Mouse (Mus musculus): ENCODE data around the gene Grhpr. TPM values are rescaled to one million over a fixed set of nuclear protein-coding genes. Genes with fewer than 3 reads are reported as not detected.
"Not testable (repeated sequence)": the region's sequence is repeated elsewhere in the genome, so short reads cannot be mapped to it uniquely, and the experiment has no call there.

The Grhpr gene
- total RNA-seq, 4 experiments from 2014 or later, result 34.0 to 54.1 (median 44.9) TPM

DNA sequence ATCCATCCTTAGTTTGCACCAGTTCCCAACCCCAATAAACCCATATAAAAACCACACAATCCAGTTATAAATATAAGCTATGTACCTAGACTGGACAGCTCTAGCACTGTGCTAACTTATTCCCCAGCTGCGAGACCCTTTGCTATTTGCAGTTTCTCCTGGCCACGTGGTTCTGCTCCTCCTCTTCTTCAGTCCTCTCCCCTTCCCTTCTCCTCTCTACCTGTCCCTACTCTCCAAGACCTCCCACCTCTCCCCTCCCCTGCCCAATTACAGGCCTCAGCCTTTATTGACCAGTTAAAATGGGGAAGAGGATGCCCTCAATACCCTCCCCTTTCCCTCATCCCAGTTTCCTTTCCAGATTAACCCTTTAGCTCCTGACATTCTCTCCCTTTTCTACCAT is 32.3 kb downstream of the Grhpr start:
- no peak for DNase-seq (ENCODE audit: low spot score)

DNA sequence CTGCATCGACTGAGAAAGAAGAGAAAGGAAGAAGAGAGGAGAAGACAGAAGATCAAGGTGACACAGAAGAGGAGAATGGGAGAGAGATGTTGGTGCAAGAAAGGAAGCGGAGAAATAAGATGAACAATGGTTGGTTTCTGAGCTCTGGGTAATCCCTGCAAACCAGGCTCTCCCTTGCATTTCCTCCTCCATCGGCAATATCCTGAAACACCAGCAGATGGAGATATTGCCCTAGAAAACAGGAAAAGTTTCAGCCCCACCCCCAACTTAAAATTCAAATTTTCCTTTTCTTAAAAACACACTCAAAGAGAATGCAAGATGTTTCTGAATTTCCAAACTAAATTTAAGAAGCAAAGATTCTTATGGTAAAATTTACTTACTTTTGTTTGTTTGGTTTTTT is 34.4 kb downstream of the Grhpr start:
- DNase-seq (ENCODE audit: low spot score), result peak; percentile 81

DNA sequence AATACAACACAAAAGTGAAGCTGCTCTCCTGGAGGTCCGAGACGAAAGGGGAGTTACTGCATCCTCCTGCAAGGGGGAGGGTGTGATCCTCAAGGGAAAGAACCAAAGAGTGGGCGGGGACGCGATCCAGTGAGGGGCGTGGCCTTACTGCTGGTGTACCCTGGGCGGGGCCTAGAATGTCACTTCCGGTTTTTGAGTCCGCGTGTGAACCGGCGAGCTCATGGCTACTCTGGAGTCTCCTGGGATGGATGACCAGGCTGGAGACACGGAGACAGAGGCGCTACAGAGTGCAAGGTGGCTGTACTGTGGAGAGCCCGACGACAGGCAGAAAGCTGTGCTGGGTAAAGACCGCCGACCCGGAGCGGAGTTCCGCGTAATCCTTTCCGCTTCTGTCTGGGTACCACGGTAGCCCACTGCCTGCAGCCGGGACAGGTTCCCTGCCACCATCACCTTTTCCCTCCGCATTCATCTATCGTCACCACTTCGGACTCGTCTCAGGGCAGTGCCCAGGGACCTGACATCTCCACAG is 37.3 kb downstream of the Grhpr start, which contains the start of gene Polr1e:
TSS of gene Polr1e (plus strand) at position 132 of the 529 bp plus-strand sequence.
- DNase-seq (ENCODE audit: low spot score), result peak; percentile 97

DNA sequence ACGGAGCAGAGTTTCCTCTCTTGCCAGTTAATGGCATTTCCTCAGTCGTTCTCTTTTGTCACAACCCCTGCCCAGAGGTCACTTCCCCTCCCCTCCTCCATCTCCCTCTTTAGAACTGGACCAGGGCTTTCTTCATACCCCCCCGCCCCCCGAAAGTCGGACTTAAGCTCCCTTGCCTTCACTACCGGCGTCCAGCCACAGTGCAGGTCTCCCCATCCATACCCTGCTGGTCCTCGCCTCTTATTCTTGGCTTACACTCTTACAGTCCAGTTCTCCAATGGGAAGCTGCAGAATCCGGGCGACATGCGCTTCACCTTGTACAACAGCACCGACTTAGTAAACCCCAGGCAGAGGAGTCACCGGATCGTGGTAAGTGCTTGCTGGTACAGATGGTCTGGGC is 37.8 kb downstream of the Grhpr start:
- no peak for DNase-seq (ENCODE audit: low spot score)

DNA sequence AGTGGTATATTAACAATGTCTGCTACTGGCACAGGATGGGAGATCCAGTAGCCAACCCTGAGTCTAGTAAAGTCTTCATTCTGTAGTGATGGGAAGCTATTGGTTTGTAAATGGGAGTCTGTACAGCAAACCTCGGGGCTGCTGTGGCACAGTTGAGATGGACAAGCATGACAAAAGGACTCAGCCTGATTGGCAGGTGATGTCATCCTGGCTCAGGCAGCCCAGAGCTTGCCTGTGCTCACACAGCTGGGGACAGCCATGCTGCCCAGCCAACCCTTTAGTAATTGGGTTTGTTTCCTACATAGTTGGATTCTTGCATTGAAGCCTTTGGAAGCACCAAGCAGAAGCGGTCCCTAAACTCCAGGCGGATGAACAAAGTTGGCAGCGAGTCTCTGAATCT is 45.3 kb downstream of the Grhpr start:
- no peak for DNase-seq (ENCODE audit: low spot score)

DNA sequence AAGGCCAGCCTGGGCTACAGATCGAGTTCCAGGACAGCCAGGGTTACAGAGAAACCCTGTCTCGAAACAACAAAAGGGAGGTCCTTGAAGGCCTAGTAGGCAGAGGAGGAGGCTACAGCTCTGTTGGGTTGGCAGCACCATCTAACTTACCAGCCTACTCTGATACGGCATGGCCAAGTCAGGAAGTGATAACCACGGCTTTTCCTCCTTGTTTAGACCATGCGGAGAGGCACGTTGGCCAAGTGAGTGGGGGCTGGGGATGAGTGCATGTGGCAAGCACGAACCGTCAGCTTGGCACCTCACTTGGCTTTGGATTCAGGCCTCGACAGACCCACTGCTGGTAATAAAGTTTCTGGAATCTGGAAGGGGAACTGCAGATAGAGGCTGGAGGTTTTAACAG is 51.4 kb downstream of the Grhpr start:
- peak; percentile 31 for DNase-seq (ENCODE audit: low spot score)

DNA sequence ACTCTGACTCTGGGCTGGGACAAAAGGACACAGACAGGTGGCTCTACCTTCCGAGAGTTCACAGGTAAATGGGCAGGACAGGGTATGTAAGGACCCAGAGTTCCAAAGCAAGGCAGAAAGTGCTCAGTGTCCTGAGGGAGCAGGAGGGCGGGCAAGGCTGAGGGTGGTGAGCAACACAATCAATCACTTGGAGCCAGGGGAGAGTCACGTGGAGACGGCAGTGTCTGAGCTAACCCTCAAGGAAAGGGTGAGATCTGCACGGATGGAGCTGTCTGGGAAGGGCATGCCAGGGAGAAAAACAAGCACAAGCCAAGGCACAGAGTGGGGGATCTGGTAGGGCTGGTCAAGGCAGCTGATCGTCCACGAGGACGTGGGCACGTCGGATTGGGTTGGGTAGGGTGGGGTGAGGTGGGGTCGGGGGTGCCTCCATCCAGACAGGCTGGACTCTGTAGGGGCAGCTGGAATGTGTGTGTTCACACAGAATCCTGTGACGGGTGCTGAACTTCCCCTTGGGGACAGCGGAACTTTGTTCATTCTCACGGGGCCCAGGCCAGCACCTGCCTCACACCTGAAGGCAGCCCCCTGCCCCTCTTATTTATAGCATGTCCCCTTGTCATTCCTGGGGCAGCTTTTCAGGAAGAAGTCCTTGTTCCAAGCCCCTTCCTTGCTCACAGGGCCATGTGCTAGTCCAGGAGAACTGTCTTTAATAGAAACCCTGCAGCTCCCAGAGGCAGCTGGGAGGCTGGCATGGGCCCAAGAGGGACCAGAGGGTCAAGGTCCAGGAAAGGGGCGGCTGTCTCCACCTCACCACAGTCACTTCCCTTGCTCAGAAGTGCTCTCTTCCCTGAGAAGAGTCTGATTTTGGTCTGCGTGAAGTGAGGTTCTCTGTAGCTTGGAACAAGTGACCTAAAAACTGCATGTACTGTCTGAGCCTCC is 53.8 kb downstream of the Grhpr start:
- DNase-seq (ENCODE audit: low spot score), result no peak

DNA sequence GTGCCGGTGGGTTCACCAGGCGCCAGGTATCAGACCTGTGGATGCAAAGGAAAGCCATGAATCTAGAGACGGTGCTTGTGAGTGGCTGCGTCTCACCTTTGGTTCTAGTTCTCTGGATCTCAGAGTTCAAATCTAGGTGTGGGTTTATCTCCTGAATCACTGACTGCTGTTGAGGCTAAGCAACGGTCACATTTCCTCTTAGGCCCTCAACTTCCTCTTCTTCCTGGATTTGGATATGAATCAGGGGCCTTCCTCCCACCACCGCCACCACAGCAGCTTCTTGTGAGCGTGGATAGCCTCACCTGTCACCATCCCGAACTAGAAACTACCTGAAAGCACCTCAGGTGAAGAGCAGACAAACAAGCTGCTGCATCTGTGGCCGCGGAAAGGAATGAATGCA is 54.9 kb downstream of the Grhpr start:
- DNase-seq (ENCODE audit: low spot score), result no peak

DNA sequence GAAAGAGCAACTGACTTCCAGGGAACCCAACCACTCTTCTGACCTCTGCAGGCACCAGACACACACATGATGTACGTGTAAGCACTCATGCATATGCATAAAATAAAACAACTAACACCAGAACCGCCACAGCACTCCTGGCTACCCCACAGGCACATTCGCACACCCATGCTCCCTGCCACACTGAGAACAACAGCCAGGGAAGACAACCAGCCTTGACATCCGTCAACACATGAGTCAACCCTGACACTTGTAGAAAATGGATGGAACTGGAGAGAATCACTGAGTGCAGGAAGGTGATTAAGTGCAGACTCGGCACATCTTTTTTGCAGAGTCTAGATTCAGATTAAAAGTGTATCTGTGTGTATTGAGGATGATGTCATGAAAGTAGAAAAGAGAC is 55.4 kb downstream of the Grhpr start:
- DNase-seq (ENCODE audit: low spot score), result no peak

DNA sequence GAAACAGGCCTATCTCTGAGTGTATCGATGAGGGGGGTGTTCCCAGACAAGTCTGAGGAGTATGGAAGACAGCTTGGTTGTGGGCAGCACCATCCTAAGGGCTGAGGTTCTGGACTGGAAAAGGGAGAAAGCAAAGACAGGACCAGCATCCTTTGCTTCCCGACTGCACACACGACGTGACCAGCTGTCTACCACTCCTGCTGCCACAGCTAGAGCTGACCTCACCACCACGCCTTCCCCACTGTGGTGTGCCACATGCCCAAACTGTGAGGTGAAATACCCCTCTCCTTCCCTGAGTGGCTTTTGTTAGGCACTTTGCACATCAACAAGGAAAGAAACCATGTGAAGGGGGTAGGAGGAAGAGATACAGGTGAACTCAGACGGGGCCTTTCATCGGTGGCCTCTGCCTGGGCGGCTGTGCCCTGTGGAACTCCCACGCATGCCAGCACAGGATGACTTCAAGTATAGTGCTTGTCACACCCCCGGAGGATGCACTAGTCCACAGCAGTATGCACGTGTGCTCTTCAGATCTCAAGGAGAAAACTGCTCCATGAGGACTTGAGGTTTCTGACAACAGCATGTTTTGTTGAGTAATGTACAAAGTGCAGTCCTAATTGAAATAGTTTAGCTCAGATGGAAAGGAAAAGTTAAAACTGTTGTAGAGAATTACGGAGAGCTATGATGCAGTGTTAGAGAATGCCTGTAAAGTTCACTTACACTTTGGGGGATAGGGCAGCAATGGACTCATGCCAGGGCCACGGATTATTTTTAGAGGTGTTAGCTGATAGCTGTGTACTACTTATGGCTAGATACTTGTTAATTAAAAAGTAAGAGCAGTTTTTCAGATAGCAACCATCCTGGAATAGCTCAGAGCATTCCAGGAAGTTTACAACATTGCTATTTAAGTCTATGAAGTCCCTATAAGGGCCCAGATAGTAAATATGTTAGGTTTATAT is 56.5 kb downstream of the Grhpr start:
- DNase-seq (ENCODE audit: low spot score), result peak; percentile 55

DNA sequence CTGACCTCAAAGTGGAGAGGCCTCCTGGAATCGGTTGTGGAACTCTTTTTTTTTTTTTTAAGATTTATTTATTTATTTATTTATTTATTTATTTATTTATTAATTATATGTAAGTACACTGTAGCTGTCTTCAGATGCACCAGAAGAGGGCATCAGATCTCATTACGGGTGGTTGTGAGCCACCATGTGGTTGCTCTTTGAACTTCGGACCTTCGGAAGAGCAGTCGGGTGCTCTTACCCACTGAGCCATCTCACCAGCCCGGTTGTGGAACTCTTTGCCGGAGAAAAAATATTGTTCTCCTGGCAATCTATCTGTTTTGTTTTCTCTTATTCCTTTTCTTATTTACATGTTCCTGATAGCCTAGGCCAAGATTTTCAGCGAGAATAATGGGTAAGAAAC is 57.7 kb downstream of the Grhpr start:
- DNase-seq (ENCODE audit: low spot score), result not testable (repeated sequence)

DNA sequence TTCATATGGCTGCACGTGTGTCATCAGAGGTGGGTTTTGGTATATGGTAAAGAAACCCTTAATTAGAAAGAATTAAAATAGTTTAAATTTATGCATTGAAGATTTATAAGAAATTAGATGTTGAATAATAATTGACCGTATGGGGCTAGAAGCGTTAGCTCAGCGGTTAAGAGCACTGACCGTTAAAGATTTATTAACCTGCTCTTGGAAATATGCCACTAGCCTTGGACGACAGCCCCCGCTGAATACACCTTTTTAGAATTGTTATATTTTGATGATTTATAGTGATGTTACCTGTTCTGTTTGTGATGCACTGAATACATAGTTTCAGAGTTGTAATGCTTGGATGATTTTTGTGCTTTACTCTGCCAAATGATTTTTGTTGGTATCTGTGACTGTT is 58.4 kb downstream of the Grhpr start:
- not testable (repeated sequence) for DNase-seq (ENCODE audit: low spot score)

Other genes with a start within 250 kb of the Grhpr start
- 10 to 100 TPM in 3 of 4 experiments, 1 to 10 TPM in 1; 8.4 to 16.7 (median 14.5) TPM for gene Zcchc7, start 225.5 kb upstream of the Grhpr start, total RNA-seq (2022)
- 1 to 10 TPM; 3.8 to 5.2 (median 4.6) TPM for gene Zbtb5, start 31.0 kb downstream of the Grhpr start, total RNA-seq (2022)
- 10 to 100 TPM; 17.5 to 23.3 (median 20.6) TPM for gene Polr1e, start 37.2 kb downstream of the Grhpr start, total RNA-seq (2022)
- 10 to 100 TPM in 3 of 4 experiments, 1 to 10 TPM in 1; 8.2 to 11.5 (median 10.7) TPM for gene Fbxo10, start 103.2 kb downstream of the Grhpr start, total RNA-seq (2022)
- 100 to 1,000 TPM; 234 to 269 (median 250) TPM for gene Tomm5, start 126.7 kb downstream of the Grhpr start, total RNA-seq (2022)
- under 1 TPM; 0.27 to 0.72 (median 0.51) TPM for gene Frmpd1, start 203.5 kb downstream of the Grhpr start, total RNA-seq (2022)